Mouse (Mus musculus): Measurements from ENCODE around the gene Smc1b.

GRCm38 (mm10) chr15:85027740-85028139, 104.0 kb downstream of the Smc1b start:
- TF ChIP-seq CTCF (IDR thresholded peaks at IDR 0.05; ENCODE audit: low read depth) (no peak), EP300 (IDR thresholded peaks at IDR 0.05; ENCODE audit: low read depth) (no peak)

Measured in heart, postnatal 0 days (tissue).